Mouse (Mus musculus) layer of hippocampus, postnatal 14 days (tissue): ENCODE results near the gene D430042O09Rik. TPM values are rescaled to one million over a fixed set of nuclear protein-coding genes. Genes with fewer than 3 reads are reported as not detected.

Experiments
- DNase-seq, 2 experiments: peaks; one replicate each; pipeline ENCODE4 v3.0.0; 2021 to 2022; ENCODE audit warnings: low spot score in 2 of 2, mixed read lengths in 1 of 2
- total RNA-seq, 2 experiments: library from RNA; stranded (reverse); gene quantifications; 2 replicates each; pipeline ENCODE4 v1.2.3; 2021

D430042O09Rik gene
- total RNA-seq, 2 experiments from 2014 or later = 26.5 to 27.6 TPM

DNA sequence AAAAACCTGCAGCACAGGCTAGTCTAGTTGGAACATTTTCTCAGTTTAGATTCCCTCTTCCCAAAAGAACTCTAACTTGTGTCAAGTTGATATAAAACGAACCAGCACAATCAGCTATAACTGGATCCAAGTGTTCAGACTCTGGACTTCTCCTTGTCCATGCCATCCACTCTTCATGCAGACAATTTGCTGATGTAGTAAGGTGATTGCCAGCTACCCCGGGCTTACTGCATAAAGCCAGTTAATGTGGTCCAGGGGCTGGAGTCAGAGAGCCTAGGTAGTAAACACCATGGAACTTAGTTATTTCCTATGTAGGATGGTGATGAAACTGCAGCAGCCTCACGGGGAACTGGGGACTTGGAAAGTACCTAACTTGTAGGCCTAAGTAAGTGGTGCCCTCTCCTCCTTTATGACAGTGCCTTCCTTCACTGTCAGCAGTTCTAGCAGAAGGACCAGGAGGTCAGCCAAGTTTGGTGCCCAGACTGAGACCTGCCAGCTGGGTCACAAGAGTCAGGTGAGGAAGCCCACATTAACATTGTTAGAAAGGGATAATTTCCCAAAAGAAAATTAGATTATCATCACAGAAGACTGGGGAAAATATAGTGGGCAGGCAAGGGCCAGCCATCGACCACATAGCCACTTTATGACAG lies 28.8 kb downstream of the D430042O09Rik start:
- DNase-seq = no peak

DNA sequence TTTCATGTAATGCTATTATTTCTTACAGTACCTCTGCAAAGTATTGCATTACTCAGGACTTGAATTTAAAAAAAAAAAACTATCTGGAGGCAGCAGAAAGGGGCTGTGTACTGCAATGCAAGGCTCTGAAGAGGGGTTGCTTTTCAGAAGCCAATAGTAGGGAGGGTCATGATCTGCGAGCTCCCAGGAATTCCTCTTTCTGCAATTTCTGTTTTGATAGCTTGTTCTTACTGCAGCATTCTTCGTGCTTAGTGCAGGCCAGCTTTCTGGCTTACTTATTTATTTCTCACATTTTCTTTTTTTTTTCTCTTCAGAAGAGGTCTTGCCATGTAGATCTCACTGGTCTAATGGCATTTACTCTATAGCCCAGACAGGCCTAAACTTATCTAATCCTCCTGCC lies 32.8 kb downstream of the D430042O09Rik start:
- no peak for DNase-seq

DNA sequence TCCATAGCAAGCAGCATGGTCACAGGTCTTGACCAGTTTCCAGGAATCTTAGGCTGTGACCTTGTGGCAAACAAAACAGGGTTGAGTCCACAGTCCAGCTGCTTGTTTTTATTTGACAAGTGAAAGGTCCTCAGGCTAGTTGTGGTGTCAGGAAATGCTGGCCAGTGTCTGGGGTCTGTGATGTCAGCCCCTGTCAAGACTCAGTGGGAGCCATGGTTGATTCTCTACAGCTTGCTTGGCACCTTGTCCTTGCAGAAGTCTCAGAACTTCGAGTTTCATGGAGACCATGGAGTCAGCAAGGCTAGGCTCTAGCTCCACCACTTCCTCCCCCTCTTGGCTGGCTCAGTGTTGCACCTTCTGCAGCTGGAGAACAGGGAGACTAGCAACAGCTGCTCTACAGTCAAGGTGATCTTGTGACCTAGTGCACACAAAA lies 33.6 kb downstream of the D430042O09Rik start:
- no peak for DNase-seq

DNA sequence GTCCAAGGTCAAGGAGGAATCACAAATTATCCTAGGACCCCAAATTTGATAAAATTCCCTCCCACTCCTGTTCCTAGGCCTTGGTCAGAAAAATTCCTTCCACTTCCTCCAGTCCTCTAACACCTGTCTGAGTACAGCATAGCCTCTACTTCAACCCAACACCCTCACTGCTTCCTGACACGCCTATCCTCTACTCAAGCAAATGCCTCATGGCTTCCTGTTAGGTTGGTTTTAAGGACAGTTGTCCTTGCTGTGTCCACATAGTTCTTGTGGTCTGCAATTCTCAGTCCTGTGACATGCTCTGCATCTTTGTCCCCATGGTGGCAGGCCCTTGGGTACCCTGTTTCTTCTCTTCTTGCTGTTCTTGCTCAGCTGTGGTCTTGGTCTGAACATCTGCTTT lies 37.1 kb downstream of the D430042O09Rik start:
- no peak for DNase-seq

DNA sequence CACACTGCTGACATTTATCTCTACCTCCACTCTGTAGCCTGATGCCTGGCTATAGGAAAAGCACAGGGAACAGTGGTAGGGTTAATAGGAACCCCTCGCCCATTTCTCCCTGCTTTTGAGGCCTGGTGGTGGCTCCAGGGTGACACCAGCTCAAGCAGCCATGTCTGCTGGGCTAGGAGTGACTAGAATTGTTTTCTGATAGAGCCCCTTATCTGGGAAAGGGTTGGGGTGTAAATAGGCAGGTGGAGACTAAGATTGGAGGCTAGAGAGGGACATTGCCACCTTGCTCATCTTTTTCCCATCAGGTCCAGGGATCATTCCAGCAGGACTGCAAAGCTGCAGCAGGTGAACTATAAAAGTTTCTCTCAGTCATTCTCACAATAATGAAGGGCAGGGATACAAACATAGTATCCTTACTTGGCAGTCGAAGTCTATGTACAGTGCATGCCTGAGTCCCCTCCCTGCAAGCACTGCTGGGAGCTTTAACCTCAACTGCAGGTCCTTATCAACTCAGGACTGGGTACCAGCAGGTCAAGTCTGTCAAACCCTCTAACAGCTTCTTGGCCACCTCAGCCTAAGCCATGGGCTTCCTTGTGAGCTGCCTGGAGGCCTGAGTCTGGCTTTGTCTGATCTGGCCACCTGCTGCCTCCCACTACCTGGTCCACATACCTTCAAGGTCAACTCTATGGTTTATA lies 39.1 kb downstream of the D430042O09Rik start:
- DNase-seq = no peak

DNA sequence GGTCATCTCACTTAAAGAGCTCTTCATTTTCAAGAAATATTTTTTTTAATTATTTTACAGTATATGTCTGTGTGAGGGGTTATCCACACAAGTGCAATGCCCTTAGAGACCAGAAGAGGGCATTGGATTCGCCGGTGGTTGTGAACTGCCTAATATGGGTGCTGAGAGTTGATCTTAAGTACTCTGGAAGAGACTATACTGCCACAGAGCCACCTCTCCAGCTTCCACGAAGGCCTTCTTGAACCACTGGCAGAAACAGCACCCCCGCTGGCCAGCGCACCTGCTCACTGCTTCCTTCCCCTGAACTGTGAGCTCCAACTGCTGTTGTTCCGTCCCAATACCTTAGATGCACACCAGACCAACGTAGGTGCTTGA lies 39.6 kb downstream of the D430042O09Rik start:
- DNase-seq = no peak

DNA sequence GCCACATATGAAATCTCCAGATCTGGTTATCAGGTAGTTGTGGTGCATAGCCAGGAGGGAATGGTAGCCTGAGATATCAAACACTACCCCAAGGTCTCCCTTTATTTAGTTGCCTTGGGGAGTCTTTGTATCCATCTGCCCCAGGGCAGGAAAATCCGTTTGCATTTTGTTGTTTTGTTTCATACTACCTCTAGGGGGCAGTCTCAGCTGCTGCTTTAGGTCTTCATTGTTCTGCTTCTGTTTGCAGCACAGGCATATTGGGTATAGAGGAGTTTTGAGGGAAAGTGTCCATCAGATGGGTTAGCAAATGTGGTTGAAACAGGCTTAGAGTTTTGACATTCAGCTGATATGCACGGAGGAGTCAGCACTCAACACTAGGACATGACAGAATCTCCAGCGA lies 40.5 kb downstream of the D430042O09Rik start:
- DNase-seq = peak in 1 of 2 experiments; percentile 38

DNA sequence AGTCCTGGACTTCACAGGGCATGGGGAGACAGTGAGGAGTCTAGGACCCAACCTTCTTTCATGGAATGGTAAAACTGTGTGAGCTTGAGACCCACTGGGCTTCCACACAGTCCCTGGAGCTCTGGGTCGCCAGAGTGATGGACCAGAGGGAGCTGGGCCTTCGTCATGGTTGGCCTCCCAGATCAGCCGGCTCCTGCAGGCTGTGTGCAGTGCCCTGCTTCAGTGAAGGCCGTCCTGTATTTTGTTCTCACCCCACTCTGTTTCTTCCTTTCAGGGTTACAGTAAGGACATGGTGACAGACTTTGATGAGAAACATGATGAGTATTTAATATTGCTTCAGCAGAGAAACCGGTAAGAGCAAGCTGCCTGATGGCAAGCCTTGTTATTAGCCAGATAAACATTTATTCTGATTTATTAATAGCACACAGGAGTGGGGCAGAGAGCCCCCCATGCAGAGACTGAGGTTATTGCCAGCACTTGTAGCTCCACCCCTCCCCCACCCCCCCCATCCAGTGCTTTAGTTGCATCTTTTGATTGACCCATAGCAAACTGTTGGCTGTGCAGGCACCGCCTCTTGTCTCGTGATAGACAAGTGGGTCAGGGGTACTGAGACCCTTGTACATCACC lies 45.1 kb downstream of the D430042O09Rik start:
- DNase-seq = no peak

DNA sequence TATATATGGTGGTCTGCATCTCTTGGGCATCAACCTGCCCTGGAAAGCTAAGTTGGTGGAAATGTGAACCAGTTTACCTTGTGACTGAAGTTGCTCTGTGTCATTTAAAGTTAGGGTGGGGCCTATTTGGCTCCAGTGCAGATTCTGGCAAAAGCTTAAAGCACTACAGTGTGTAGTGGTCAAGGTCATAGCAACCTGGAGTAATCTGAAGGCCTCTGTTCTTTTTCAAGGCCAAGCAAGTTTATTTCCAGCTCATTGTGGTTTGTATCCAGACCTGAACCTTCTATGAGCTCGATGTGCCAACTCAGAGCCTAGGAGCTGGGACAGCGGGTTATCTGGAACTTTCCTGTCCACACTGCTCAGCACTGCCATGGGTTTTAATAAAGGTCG lies 45.6 kb downstream of the D430042O09Rik start:
- DNase-seq = no peak

DNA sequence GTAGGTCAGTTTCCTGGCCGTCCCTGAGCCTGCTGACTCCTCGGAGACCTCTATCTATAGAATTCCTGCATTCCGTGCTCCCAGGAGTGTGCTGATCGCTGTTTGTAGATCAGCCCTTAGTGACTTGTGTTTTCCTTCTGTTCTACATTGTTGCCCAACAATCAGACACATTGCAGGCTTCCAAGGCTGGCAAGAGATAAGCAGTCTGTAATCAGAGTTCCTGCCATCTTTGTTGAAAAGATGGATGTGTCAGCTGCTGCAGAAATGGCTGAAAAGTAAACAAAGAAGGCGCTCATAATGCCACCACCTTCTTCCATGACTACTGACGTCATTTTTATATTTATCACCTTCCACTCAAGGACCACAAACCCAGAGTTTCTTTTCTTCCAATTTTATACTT lies 49.1 kb downstream of the D430042O09Rik start:
- DNase-seq = no peak

DNA sequence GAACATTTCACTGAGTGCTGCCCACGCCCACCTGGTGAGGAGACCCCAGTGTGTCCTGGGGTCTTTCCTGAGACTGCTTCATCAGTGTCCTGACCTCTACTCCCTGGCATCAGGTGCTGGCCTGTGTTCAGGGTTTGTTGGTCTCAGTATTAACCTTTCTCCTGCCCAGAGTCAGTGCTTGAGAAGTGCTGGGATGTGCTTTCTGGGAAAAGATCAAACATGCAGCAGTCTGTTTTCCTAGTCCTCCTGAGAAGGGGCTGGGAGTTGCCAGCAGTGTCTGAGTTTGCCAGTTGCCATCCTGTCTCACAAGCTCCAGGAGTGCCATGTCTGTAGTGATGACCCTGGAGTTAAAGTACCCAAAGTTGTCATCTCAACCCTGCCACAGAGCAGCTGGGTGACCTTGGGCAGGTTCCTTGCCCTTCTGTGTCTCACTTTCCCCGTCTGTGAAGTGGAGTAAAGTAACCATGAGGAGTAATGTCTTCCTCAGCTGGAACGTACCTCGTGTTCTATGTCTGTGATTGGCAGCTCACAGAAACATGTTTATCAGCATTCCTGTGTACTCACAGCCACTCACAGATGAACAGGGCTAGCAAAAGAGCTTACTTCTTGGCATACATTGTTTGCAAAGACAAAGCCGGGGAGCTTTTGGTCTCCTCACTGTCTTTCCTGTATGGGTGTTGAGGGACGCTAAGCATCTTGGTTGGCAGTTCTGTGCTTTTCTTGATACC lies 50.4 kb downstream of the D430042O09Rik start:
- no peak for DNase-seq

DNA sequence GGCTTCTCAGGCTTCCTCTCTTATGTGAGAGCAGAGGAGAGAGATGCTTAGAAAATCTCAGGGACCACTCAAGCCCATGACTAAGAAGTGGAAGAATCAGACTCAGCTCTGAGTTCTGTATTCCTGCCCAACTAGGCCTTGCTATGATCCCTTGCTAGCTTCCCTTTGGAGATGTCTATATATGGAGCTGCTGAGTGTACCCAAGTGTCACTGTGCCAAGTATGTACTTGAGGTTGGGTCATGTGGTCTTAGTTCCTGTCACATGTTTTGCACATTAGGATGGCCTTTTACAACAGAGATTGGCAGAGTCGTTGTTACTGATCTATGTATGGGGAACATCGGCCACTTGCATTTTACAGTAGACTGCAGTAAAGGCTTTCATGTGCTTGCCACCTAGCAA lies 54.6 kb downstream of the D430042O09Rik start:
- DNase-seq = no peak

DNA sequence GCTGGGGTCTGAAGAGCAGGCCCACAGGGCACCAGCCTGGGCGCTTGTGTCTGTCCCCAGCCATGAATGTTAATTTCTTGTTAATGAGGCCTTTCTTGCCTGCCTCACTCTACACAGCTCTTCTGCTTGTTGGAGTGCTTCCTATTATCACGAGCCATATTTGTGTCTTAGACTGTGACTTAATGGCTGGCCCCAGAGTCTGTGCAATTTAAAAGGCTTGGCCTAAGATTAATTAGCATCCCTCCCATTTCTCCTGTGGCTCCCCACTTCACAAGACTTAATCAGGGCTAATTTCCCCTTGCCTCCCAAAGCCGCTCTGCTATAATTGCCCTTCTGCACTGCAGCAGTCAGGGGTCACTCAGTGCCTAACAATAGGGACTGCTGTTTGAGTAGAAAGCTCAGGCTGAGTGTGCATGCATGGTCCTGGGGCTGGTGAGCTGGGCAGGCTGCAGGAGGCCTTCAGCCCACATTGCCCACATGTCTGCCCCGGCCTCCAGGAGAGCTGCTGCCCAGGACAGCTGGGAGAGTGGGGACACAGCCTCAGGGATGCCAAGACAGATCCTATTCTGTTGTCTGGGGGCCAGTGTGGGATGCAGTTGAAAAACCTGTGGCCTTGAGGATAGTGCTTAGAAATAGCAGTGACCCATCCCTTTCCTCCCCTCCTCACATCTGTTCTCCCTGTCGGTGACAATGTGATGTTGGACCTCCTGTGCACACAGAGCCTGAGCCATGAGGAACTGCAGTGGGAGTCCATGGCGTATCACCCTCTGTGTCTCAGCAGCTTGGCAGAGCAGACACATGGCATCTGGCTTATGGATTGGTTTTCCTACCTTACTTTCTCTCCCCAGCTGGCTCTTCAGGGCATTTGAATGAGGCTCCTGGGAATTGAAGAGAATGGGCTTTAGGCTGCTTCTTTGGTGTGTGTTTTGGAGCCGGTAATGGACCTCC lies 55.5 kb downstream of the D430042O09Rik start:
- no peak for DNase-seq

DNA sequence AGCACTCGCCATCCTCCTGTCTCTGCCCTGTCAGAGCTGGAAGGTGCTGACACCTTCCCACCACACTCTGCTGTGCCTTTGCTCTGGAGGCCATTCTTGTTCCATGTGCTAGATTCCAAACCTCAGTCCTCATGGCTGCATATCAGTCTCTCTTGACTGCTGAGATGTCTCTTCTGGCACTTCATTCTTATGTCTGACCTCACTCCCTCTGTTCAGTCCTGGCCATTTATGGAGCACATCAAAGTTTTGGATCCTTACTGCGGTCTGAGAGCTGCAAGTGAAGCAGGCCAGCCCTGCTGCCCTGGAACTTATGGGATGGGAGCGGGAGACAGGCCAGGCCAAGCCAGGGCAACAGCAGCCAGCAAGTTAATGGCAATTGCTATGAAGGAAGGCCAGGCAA lies 56.7 kb downstream of the D430042O09Rik start:
- DNase-seq = no peak

DNA sequence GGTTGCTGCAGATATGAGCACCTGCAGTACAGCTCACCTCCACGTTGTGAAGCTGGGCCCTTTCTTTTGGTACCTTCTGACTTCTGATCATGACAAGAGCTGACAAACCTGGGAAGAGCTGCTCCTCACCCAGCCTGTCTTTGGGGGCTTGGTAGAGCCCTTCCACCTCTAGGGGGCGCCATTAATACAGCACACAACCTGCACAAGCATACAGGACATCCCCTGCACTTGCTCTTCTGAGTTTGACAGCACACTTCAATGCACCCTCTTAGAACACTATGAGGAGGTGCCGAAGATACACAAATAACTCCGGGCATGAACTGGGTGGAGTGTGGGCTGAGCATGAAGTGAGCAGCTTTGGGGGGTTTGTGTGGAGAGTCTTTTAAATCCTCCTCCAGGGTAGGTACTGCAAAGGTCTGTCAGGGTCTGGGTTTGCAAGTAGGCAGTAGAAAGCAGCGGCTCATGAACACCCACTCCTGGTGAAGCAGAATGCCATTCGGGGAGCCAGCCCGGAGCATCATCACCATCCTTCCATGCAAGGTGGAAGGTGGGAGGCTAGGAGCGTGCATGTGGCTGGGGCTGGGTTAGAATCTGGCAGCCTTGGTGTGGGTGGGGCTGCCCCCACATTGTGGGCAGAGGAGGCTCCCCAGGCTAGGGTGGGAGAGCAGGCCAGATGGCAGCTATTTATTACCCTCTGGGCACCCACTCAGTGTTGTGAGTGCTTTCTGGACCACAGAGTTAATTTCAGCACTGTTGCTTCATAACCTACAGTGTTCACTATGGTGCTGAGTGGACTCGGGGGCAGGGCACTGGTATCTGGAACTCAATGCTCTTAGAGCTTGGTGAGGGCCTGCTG lies 59.5 kb downstream of the D430042O09Rik start:
- peak; percentile 54 to 67 for DNase-seq

DNA sequence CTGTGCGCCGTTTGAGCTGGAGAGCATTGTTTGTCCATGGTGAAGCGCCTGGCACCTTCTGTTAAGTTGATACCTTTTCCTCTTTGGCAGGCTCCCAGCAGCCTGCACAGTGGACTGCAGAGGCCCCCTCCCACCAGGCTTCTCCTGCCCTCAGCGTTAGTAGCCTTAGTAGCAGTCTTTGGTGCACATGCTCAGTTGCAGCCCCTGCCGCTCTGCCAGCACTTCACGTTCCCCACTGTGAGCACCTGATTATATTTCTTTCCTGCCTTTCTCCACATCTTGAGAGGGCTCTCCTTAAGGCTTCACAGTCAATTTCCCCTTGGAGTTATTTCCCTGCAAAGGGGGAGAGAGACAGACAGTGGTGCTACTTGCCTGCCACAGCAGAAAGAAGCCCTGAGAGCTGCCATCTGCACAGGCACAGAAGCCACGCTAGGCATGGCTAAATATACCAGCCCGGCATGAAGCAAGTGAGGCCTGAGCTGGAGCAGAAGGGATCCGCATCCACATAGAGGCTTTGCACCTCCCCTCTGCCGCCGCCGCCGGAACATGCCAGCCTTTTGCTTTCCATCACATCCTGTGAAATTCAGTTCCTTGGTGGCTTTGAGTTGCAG lies 65.4 kb downstream of the D430042O09Rik start:
- peak in 1 of 2 experiments; percentile 36 for DNase-seq

DNA sequence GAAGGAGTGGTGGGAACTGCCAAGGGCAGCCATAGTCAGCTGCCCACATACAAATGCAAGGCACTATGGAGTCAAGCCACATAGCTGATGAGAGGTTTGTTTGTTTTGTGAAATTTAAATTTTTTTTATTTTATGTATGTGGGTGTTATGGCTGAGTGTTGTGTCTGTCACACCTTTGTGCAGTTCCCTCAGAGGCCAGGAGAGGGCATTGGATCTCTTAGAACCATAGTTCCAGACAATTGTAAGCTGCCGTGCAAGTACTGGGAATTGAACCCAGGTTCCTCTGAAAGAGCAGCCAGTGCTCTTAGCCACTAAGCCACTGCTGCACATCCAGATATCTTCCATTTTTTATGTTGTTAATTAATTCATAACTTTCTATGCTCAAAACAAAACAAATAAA lies 75.5 kb downstream of the D430042O09Rik start:
- DNase-seq = no peak

DNA sequence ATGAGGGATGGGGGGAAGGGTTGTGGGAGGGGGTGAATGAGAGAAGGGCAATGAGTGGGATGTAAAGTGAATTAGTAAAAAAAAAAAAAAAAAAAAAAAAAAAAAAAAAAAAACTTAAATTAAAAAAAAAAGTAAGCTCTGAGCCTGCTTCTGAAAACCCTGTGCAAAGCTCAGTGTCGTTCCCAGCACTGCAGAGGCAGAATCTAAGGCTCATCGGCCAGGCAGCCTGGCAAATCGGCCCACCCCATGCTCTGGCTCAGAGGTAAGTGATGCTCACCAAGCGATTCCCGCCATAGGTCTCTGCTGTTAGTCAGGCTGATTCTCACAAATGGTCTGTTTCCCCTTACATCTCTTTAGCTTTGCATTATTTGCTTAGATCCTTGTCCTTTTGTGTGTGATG lies 78.4 kb downstream of the D430042O09Rik start:
- DNase-seq = no peak

DNA sequence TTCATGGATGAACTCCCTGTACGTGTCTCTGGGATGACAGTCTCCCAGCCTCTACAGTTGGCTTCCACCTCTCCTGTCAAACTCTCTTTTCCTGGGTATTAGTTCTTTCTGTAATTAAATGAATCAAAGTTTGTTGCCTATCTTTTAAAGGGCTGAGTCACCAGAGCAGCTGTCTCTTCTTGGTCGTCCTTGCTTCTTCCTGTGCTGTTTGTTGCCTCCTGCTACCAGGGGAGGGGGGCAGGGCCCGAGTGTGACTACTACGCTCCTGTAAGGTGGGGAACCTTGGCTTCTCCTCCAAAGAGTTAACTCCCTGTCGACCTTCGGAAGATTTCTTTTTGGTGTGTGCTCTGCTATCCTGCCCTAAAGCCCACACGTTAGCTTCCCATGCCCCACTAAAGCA lies 79.4 kb downstream of the D430042O09Rik start:
- DNase-seq = no peak
